In the genomic region with DNA sequence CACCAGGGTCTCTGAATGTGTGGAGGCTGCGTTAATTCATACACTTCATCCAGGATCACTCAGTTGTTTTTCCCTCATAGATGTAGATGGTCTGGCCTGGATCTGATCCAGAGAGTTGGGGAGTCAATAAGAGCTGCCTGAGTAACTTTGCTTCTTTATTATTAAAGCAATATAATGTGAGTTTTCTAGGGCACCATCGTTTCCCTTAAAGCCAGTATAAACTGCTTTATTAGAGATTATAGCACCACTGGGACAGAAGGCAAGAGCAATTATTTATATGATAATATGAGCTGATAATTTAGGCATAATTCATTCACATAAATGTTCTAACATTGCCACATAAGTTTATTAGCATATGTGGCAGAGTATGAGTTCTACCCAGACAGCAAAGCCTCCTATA, we compare ENCODE assay signal across 1 mouse cellular context.
TF ChIP-seq lines count a peak whose summit lies in the region.

No protein-coding gene starts in this region.

TF ChIP-seq in CH12.LX, 34 proteins besides CTCF, POLR2A, EP300 and RAD21:
- no peak for TF ChIP-seq GABPA (IDR thresholded peaks at IDR 0.05; ENCODE audit: insufficient replicate concordance, low read depth, low read length)
TF ChIP-seq in CH12.LX: peak in this region for 0.
